Mouse (Mus musculus) ES-Bruce4 (cell line): ENCODE data around the gene Vmn2r11.
"Not testable (repeated sequence)": the region's sequence is repeated elsewhere in the genome, so short reads cannot be mapped to it uniquely, and the experiment has no call there.

ENCODE experiments used
- CTCF ChIP-seq: IDR thresholded peaks from one replicate; pipeline ENCODE4 v1.8.1; 2011; ENCODE audit warnings: low read depth, low read length
- EP300 ChIP-seq: IDR thresholded peaks from 2 replicates; pipeline ENCODE4 v1.6.1; 2011; ENCODE audit warnings: low read depth, low read length; ENCODE audit not compliant: insufficient read depth
- POLR2A ChIP-seq: IDR thresholded peaks from one replicate; pipeline ENCODE4 v1.8.1; 2011; ENCODE audit warnings: low read length; ENCODE audit not compliant: insufficient read depth

DNA sequence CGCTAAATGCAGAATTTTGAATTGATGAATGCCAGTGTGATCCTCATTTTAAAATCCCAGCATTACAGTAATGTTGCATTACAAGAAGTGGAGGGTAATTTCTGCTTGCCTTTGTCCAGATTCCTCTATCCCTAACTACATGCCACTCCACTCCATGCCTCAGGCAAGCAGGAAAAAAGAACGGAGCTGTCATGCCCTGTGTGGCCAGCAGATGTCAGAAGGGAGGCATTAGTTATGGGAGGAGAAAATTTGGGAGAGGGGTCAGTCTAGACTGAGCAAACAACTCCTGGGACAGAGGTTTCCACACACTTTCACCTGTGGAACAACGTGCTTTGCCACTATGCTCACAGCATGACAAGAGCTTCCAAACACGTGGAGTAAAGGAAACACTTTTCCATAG lies 12.6 kb upstream of the Vmn2r11 start:
- TF ChIP-seq EP300, POLR2A: not testable (repeated sequence)
- TF ChIP-seq CTCF, result peak; percentile 33
